Mouse (Mus musculus) stomach, postnatal 0 days (tissue): ENCODE data around the gene Cemip. TPM values are rescaled to one million over a fixed set of nuclear protein-coding genes. Genes with fewer than 3 reads are reported as not detected.
A peak's percentile ranks its signal among the peaks of the same experiment; 100 is the strongest.

ENCODE experiments used
- ATAC-seq: fragments of 200-750 bp; cut with Nextera tagmentation; 2 replicates; pipeline ENCODE4 v1.8.0; 2017; ENCODE audit not compliant: low FRiP score, low TSS enrichment
- DNase-seq: peaks from one replicate; pipeline ENCODE4 v3.0.0-alpha.2; 2016; ENCODE audit warnings: low spot score
- H3K27ac ChIP-seq: fragments of 300-500 bp; sonication (generic); replicated peaks from 2 replicates; pipeline ENCODE4 v1.5.1; 2014; ENCODE audit warnings: mild to moderate bottlenecking, control low read depth
- H3K27me3 ChIP-seq: fragments of 300-500 bp; sonication (generic); 2 replicates; pipeline ENCODE4 v1.6.1; 2014; ENCODE audit warnings: low read length; ENCODE audit not compliant: control insufficient read depth, insufficient read depth
- H3K36me3 ChIP-seq: fragments of 300-500 bp; sonication (generic); 2 replicates; pipeline ENCODE4 v1.6.1; 2014; ENCODE audit warnings: low read length, mixed read lengths; ENCODE audit not compliant: control insufficient read depth, insufficient read depth
- H3K4me1 ChIP-seq: fragments of 300-500 bp; sonication (generic); replicated peaks from 2 replicates; pipeline ENCODE4 v1.6.1; 2014; ENCODE audit warnings: antibody characterized with exemption; ENCODE audit not compliant: control insufficient read depth, insufficient read depth
- H3K4me2 ChIP-seq: fragments of 300-500 bp; sonication (generic); replicated peaks from 2 replicates; pipeline ENCODE4 v1.6.1; 2014; ENCODE audit warnings: low read depth, mild to moderate bottlenecking, control low read depth, moderate library complexity
- H3K4me3 ChIP-seq: fragments of 300-500 bp; sonication (generic); 2 replicates; pipeline ENCODE4 v1.5.1; 2014; ENCODE audit warnings: low read depth, low read length, control low read depth
- H3K9ac ChIP-seq: fragments of 300-500 bp; sonication (generic); 2 replicates; pipeline ENCODE4 v1.6.1; 2014; ENCODE audit warnings: mild to moderate bottlenecking, low read length, control low read depth, mixed read lengths
- H3K9me3 ChIP-seq: fragments of 300-500 bp; sonication (generic); 2 replicates; pipeline ENCODE4 v1.6.1; 2016; ENCODE audit warnings: low read length; ENCODE audit not compliant: control insufficient read depth
- CTCF ChIP-seq: IDR thresholded peaks from 2 replicates; pipeline ENCODE4 v1.5.1; 2016; ENCODE audit warnings: antibody characterized with exemption, low read depth, mild to moderate bottlenecking, moderate library complexity
- EP300 ChIP-seq: optimal IDR thresholded peaks from 2 replicates; pipeline ENCODE3; 2016; ENCODE audit warnings: antibody characterized with exemption
- WGBS: fragments of 180-500 bp; shearing (Covaris S2); extraction: QIAGEN DNeasy Blood & Tissue Kit; methylation state at CpG from one replicate; pipeline ENCODE4 v1.1.7; 2014; 5-methylcytosine and 5-hydroxymethylcytosine counted together
- polyA plus RNA-seq: library from polyadenylated mRNA; unstranded; fragments of >200 nt; fragmentation: Nextera tagmentation; extraction: Ambion mirVana; gene quantifications from 2 replicates; pipeline ENCODE4 v1.2.1, GENCODE M21; 2015

Gene Cemip
- polyA plus RNA-seq, 1 experiment from 2014 or later = 0.40 TPM

DNA sequence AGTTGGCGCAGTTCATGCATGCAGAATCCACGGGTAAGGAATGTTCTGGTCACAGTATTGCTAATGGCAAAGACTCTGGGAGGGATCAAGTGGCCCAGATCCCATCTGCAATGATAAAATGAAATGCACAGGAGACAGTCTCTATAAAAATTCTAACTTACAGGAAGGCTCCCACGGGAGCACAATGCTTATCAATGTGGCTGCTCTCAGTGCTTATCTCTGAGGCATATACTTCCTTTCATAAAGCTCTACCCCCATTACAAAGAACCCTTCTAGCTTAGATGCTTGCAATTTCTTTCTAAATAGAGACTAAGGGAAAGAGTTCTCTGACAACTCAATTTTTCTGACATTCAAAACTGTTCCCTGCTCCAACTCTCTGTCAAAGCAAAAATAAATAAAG lies 35.5 kb upstream of the Cemip start:
- TF ChIP-seq EP300 (no peak), CTCF (no peak)
- H3K9ac ChIP-seq = no peak overlapping the region
- DNase-seq (no peak), ATAC-seq (no peak)
- H3K9me3 ChIP-seq = no peaks in the 10 kb centered on the region
- no peak overlapping the region for H3K4me2 ChIP-seq
- no peaks in the 10 kb centered on the region for H3K36me3 ChIP-seq
- no peaks in the 10 kb centered on the region for H3K27me3 ChIP-seq
- 71% methylated on average over 3 of the region's 3 CpGs for WGBS
- peaks cover 10% of the 10 kb centered on the region for H3K4me1 ChIP-seq
- H3K27ac ChIP-seq = no peak overlapping the region
- no peak overlapping the region for H3K4me3 ChIP-seq

DNA sequence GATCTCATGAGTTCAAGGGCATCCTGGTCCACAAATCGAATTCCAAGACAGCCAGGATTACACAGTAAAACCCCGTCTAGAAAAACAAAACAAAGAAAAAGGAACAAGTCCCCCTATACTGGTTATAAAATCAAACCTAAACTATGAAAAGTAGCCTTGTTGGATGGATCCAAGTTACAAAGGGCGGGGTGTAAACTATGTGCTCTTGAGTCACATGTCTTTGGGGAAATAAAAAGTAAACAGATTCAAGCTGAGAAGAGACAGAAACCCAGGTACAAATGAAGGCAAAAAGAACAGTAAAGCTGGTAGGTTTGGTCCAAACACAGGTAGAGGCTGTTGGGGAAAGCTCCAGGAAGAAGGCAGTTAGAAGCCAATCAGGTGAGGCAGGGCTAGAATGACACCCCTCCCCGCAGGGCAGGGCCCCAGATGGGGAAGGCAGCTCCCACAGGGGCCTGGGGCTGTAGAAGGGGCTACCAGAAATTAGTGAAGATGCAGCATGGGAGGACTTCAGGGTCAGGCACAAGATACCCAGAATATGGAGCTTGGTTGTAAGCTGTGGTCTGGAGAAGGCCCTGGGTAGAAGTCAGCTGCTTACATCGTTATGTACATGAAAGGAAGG lies 33.9 kb upstream of the Cemip start:
- Histone ChIP-seq H3K4me3 (no peak overlapping the region), H3K36me3 (no peaks in the 10 kb centered on the region), H3K4me1 (peaks cover 10% of the 10 kb centered on the region), H3K9me3 (no peaks in the 10 kb centered on the region), H3K4me2 (no peak overlapping the region), H3K9ac (no peak overlapping the region), H3K27me3 (no peaks in the 10 kb centered on the region), H3K27ac (peak overlapping the region; percentile 67)
- ATAC-seq = no peak
- 48% methylated on average over 5 of the region's 5 CpGs for WGBS
- no peak for TF ChIP-seq CTCF
- TF ChIP-seq EP300 = no peak
- DNase-seq = no peak

DNA sequence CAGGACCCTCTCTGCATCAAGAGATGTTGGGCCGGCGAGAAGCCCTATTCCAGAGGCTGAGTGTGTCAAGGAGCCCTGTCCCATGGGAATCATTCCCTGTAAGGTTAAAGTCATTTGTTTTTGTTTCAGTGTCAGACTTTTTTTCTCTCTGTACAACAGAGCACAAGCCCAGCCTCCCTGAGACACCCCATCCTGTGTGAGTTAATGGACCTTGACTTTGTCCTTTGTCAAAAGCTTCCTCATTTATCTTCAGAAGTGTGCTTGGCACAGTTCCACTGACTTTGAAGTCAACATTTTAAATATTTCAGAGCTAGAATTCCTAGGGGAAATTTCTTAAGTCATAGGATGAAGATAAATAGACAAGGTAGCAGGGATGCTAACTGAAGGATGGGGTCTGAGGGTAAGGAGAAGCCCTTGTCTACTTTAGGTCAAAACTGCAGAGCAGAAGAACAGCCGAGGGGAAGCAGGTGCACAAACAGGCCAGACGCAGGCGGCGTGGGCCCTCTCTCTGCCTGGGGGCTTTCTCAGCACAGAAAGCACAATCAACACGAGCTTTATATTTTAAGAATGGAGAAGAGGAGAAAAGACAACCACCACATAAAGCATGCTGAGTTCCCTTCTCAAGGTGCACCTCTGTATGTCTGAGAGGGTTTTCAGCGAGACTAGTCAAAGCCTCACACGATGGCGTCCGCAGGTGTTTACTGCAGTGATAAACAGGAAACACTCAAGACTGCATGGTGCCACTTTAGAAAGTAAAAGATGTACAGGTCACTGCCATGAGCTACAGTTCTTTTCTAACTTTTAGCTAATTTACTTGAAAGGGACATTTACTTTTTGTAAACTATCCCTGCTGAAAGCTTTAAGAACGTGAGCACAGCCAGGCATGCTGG lies 33.2 kb upstream of the Cemip start:
- Histone ChIP-seq H3K4me2 (no peak overlapping the region), H3K9ac (no peak overlapping the region), H3K4me1 (peaks cover 10% of the 10 kb centered on the region), H3K9me3 (no peaks in the 10 kb centered on the region), H3K27ac (peak overlapping the region; percentile 40; the same call in 1 of the 2 replicates), H3K36me3 (no peaks in the 10 kb centered on the region), H3K27me3 (no peaks in the 10 kb centered on the region), H3K4me3 (no peak overlapping the region)
- TF ChIP-seq EP300 (no peak), CTCF (no peak)
- DNase-seq (no peak), ATAC-seq (no peak)
- WGBS = 57% methylated on average over 12 of the region's 12 CpGs

DNA sequence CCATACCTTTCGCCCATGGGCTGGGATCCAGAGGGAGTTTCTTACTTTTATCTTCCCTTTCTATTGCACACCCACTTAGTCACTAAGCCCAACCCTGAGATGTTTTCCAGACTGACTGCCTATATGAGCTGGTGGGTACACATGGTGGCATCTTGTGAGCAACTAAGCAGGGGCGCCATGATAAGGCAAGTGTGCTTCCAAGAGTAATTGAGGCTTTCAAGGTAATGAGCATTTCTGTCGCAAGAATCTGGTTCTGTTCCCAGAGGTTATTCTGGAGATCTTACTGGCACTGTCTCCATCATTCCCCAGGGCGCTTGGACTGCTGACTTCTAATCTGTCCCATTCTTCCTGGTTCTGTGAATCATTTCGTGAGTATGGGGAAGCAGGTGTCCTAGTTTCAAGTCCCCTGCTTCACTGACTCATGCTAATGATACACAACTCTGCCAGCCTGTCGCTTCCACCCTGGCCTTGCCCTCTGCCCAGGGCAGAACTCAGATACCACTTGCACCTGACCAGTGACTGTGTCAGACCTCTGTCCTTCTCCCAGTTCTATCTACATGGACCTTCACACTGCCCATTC lies 31.3 kb upstream of the Cemip start:
- no peak overlapping the region for H3K4me3 ChIP-seq
- H3K9ac ChIP-seq = no peak overlapping the region
- ATAC-seq (peak; percentile 90), DNase-seq (peak; percentile 47)
- TF ChIP-seq CTCF (no peak), EP300 (no peak)
- H3K36me3 ChIP-seq = no peaks in the 10 kb centered on the region; the same call in 1 of the 2 replicates
- no peaks in the 10 kb centered on the region for H3K27me3 ChIP-seq
- 52% methylated on average over 6 of the region's 6 CpGs for WGBS
- H3K27ac ChIP-seq = peak overlapping the region; percentile 50
- no peak overlapping the region for H3K4me2 ChIP-seq
- peaks cover 10% of the 10 kb centered on the region for H3K4me1 ChIP-seq
- H3K9me3 ChIP-seq = no peaks in the 10 kb centered on the region

DNA sequence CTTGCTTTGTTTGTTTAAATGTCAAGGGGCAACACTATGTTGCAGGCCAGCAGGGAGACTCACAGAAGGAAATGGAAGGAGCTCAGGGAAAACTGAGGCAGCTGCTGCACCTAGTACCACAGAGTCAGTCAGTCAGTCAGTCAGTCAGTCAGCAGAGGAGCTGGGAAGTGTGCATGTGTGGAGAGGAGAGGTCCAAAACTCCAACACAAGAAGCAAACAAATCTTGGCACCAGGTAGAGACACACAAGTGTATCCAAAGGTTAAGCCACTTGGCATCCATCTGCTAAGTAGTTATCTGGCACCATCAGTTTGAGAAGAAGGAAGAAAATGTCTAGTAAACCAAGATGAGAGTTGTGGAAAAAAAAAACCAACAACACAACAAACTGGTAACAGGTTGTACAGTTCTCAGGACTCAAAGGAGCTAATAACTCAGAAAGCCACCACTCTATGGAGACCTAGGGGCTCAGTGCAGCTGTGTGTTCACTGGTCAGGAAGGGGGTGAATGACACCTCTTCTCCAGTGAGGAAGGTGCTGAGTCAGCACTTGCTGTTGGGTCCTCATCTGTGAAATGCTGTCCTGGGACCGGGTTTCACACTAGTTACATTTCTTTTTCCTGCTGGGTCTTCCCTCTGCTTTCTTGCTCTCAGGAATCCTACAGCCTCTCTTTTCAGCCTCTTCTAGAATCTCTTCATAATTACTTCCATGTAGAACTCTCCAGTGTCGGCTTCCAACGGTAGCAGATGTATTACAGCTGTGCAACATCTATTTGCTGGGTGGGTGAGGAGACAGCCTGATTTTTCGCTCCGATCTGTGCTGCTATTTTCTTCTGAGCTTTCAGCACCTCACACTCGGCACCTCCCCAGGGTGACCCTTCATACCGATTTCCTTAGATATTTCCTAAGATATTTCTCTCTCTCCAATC lies 30.6 kb upstream of the Cemip start:
- no peak for ATAC-seq
- TF ChIP-seq CTCF (no peak), EP300 (no peak)

More for the DNA sequence above, 30.6 kb upstream of the Cemip start:
- no peaks in the 10 kb centered on the region; the same call in 1 of the 2 replicates for H3K36me3 ChIP-seq
- no peak overlapping the region for H3K4me2 ChIP-seq
- no peaks in the 10 kb centered on the region for H3K9me3 ChIP-seq
- DNase-seq = no peak
- no peak overlapping the region for H3K9ac ChIP-seq
- peaks cover 10% of the 10 kb centered on the region for H3K4me1 ChIP-seq
- no peaks in the 10 kb centered on the region for H3K27me3 ChIP-seq
- peak overlapping the region; percentile 50; the same call in 1 of the 2 replicates for H3K27ac ChIP-seq
- H3K4me3 ChIP-seq = no peak overlapping the region
- WGBS = 41% methylated on average over 7 of the region's 7 CpGs
